Mouse (Mus musculus): ENCODE results near the gene Ptprn2.

Ptprn2 gene

DNA sequence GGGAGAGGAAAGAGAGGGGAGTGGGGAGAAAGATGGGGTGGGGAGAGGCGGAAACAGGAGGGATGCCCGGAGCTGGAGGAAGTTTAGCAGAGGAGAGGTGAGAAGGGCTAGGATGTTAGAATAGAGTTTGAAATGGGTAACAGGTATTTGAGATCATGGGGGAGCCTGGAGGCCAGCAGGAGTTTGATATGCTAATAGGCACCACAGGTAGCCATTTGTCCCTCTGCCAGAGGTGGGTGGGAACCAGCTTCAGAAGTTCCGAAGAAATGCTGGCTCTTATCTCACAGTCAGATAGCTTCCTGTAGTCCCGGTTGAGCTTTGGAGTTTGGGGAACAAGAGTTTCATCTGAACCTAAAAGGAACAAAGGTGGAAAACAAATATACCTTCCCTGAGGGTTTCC is 155.4 kb downstream of the Ptprn2 start:
- DNase-seq (ENCODE audit: extremely low read depth, insufficient read length, low spot score), result no peak

DNA sequence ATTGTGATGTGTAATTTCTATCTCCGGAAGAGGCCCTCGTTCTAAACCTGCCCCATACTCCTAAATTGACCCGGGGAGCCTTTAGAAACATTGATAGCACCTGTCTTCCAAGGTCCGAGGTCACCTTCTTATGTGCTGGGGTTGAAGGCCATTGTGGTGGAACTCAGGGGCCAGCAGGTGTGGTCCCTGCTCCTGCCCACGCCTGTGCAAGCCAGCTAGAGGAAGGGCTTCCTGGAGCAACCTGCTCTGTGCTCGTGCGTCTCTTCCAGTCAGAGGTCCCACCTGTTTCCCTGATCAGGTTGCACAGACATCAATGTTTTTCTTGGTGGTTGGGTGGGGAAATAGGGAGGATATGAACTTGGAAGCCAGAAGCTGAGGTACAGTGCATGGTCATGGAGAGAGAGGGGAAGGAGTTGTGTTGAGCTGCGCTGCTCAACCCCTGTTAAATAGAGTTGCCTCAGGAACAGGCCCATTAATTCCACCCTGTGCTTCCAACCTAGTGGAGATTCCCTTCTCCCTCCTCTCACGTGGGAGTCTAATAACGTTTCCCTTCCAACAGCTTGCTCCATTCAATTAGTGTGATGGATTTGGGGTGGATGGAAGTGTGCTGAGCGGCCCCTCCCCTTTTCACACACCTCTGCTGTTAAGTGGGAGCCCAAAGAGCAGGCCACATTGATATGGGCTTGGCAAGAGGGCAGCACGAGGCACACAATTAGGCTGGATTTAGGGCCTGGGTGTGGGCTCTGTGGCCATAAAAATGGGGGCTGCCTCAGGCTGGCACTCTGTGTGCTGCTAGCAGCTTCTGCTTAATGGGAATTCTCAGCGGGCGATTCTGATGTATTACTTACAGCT is 156.0 kb downstream of the Ptprn2 start:
- no peak for DNase-seq (ENCODE audit: extremely low read depth, insufficient read length, low spot score)

DNA sequence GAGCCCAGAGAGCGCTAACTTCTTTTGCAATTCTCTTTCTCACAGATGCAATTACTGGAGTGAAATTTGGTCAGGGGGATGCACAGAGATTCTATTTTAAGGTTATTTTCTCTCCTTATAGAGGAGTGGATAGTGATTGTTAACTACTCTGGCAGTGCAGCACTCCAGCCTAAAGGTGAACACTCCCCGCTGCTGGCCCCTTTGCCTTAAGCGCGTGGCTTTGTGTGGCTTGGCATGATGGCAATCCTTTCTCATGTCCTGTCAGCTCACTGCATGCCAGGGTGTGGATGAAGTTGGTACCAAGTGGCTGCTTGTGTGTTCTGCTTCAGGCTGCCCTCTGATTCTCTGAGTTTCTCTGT is 156.7 kb downstream of the Ptprn2 start:
- no peak for DNase-seq (ENCODE audit: extremely low read depth, insufficient read length, low spot score)

DNA sequence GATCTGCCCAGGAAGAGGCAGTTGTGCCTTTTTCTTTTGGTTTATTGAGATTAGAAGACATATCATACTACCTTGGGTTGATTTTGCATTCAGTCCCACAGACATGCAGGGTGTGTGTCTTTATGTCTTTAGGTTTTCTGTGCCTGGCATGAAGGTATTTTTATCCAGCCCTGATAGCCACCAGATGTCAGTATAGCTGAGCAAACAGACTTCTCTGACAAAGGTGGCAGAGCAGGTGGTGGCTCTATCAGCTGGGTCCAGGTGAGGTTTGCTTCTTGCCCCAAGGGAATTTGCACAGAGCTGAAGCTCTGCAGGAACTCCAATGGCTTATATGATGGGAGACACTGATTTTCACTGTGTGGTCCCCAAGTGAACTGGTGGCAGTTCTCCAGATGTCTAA is 161.3 kb downstream of the Ptprn2 start:
- no peak for DNase-seq (ENCODE audit: extremely low read depth, insufficient read length, low spot score)

DNA sequence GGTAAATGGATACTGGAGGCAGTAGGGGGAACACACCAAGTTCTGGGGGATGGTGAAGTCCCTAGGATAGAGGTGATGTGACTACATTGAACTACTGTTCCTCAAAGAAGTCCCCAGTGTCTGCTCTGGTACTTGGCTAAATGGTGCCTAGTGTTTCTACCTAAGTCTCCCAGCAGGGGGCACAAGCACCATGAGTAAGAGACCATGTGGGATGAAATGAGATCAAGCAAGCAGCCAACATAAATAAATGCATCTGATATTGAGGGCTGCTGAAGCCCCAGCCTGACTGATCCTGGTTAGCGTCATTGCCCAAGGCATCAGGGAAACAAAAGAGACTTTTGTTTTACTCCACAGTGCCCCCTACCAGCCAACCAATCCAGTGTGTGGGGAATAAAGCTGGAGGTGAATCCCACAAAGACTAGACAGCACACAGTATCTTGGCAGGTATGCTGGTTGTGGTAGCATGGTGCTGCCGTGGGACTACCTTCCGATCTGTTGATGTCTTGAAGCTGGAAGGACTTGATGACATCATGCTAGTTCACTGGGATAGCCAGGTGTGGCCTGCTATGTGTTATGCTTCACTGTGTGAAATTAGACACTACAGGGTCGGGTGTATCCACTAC is 163.2 kb downstream of the Ptprn2 start:
- DNase-seq (ENCODE audit: extremely low read depth, insufficient read length, low spot score), result no peak

DNA sequence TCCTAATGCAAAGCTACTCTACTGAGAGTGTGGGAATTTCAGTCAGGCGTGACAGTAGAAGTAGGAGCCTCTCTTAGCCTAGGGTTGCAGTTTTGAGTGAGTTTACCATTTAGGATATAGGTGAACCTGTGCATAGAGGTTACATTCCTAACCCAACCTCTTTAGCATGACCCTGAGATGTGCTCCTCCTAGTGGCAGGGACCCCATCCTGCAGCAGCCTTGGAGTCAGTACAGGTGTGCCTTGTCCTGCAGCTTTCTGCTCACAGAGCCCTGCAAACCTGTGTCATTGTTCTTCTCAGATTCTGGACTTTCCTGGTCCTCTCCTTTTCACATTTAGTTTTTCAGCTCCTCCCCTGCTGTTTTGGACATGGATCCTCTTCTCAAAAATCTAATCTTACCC is 168.2 kb downstream of the Ptprn2 start:
- DNase-seq (ENCODE audit: extremely low read depth, insufficient read length, low spot score), result no peak

DNA sequence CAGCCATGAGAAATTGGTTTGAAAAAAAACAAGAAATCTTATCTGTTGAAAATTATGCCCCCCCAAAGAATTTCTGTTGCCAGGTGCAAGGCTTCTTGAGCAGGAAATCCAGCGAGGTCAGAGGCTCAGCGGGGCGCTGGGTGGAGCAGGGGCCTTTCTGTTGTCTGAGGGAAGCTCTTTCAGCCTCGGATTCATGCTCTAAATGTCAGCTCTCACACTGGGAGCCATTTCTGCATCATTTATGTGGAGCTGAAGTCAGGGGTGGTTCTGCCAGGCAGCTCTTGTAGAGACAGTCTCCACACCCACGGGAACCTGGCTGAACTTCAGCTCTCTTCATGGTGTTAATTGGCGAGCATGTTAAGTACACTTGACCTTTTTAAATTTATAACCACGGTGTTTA is 174.6 kb downstream of the Ptprn2 start:
- DNase-seq (ENCODE audit: extremely low read depth, insufficient read length, low spot score), result no peak

DNA sequence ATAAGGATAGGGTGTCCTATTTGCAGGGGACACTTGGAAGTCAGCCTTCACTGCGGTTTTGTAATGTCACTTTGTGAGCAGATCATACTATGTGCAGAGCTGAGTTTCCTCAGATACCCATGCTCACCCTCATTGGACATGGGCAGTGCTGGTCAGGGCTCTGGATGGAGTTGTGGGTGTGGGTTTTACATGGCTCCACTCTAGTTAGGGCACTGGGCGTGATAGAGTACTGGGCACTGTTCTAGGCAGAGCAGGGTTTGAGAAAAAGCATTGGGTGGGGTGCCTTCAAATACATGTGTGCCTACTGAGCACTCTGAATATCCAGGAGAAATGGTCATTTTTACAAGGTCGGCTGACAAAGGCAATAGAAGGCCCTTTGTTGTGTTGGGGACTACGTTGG is 175.5 kb downstream of the Ptprn2 start:
- DNase-seq (ENCODE audit: extremely low read depth, insufficient read length, low spot score), result no peak

DNA sequence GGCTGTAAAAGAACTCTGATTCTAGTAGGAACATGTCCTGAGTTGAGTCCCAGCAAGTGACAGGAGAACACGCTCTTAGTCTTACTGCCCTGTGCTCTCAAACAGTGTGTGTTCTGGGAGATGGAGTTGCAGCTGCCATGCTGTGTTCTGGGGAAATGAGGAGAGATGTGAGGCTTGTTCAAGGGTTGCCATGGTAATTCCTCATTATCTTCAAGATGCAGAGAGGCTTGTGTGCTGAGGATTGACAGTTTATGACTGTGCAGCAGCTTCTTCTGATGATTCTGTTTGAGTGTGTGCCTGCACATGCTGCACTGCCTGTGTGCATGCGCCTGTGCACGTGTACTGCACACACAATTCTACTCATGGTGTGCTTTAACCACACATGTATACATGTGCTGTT is 192.2 kb downstream of the Ptprn2 start:
- DNase-seq (ENCODE audit: extremely low read depth, insufficient read length, low spot score), result no peak

DNA sequence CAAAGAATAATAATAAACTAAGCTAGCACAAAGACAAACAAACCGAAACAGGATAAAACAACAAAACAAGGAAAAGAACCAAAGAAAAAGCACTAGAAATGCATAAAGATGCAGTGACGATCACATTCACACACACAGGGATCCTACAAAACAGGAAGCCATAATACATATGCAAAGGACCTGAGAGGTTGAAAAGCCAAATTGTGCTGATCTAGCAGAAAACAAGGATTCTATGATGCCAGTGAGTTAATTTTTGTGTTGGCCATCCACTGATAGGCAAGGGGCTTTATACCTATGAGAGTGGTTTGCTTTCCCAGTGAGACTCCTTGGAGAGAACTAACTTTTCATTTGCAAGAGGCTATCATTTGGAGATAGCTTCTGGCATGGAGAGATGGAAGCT is 204.3 kb downstream of the Ptprn2 start:
- DNase-seq (ENCODE audit: extremely low read depth, insufficient read length, low spot score), result no peak

DNA sequence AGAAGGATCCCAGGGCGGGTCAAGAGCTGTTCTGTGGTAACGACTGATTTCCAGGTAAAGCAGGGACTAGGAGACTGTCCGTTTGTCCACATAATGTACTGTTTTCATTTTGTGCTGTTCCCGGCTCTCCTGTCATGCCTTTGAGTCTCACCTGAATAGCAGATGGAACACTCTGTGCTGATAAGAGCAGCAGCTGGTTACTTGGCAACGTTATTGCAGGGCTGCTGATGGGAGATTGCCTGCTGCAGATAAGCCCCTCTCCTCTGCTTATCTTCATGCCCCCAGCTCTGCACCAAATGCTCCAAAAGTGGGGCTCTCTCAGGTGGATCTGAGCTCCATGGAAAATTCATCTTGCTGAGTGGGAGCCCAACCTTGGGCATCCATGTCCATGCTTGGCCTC is 224.0 kb downstream of the Ptprn2 start:
- no peak for DNase-seq (ENCODE audit: extremely low read depth, insufficient read length, low spot score)

DNA sequence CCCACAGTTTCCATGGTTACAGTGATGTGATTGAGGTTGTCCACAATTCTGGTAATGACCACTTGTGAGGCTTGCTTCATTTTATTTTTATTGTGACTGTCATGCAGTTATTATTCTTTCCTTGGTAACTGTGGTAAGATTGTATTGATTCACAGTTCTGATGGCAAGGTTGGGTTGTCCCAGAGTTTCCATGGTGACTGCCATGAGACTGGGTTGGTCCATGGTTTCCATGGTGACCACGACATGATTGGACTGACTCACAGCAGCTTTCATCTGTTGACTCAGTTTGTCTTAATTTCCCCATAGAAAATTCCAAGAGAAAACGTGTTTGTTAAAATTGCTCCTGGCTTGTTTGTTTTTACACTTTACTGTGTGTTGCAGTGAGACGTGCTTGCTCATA is 225.2 kb downstream of the Ptprn2 start:
- DNase-seq (ENCODE audit: extremely low read depth, insufficient read length, low spot score), result no peak

DNA sequence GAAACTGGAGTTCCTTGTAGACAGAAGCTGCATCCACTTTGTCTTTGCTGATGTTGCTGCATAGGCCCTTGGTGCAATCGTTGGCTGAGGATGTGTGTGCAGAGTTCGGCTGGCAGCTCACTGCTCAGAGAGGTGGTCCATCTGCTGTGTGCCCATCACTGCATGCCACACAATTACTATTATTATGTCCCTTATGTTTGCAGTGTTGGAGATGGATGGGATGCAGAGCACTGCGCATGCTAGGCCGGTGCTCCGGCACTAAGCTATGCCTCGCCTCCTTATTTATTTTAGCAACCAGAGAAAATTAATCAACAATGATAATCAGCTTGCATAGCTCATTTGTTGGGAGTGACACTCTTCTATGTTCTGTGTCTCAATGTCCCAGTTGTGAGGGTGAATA is 225.6 kb downstream of the Ptprn2 start:
- no peak for DNase-seq (ENCODE audit: extremely low read depth, insufficient read length, low spot score)

DNA sequence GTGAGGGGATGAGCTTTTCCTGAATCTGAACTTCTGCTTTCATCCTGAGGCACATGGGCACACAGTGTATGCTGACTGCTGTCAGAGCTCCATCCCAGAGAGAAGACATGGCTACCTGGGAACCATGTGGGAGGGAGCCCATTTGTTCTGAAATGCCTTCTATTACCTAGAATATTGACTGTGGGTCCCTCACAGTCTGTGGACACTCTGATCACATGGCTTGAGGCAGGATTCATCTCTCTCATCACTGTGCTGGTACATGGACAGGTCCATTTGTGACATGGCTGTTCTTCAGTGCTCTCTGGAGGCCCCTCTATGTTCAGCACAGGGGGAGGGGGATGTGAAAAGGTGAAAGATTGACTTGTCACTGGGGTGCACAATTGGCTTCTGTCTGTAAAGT is 227.6 kb downstream of the Ptprn2 start:
- DNase-seq (ENCODE audit: extremely low read depth, insufficient read length, low spot score), result no peak

DNA sequence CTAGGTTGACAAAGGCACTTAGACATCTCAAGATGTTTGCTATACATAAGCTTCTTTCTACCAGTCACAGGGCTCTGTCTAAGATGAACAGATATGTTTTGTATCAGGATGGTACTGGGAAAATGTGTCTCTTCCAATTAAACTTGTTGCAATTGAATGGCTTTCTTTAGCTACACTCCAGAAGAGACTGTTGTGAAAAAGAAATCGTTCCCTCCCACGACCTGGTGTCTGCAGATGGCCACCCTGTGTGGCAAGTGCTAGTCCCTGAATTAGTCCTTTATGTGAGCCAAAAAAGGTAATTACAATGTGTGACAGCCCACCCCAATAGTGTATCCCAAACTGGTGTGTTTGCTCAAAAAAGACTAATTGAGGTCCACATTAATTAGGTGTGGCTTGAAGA is 235.5 kb downstream of the Ptprn2 start:
- DNase-seq (ENCODE audit: extremely low read depth, insufficient read length, low spot score), result no peak

DNA sequence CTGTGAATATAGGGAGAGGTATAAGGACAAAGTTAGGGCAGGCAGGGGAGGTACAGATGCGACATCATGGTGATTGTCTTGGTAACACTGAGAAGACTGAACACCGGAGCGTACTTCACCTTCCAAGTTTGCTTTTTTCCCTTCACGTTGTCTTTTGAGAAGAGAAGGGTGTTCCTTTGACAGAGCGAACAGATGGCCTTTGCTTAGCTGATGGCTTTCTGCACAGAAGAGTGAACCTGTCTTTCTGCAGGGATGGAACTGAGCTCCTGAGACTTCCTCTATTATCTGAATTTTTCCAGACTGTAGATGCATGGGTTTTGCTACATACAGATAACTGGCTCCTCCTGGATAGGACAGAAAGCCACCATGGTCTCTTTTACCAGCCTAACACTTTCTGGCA is 254.6 kb downstream of the Ptprn2 start:
- DNase-seq (ENCODE audit: extremely low read depth, insufficient read length, low spot score), result no peak

DNA sequence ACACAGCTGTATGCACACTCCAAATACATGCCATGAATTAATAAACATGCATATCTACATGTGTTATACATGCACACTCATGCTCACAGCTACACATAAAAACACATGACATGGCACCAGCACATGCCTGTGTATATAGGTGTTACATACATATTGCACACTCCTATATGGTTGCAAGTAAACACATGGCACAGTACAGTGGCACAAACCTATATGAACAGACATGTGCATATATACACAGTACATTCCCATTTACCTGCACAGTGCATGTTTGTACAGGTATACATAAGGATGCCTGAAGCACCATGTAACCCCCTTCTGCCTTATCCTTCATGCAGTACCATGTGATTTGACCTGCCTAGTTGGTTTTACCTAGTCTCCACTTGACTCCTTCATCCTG is 255.8 kb downstream of the Ptprn2 start:
- DNase-seq (ENCODE audit: extremely low read depth, insufficient read length, low spot score), result no peak

DNA sequence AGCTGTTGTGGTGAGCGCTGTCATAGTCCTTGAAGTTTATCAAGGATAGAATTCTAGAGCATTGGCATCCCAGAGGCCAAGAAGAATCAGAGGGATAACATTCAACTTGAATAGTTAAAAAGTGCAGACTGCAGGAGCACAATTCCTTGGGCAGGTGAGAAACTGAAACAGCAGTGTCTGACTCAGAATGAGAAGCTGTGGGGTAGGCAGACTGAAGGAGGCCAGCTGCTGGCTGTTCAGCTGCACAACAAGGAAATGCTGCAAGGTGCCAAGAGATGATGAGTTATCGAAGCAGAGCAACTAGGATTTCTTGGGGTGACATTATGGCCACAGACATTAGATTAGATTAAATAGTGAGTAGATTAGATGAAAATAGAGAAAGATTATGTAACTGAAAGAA is 260.9 kb downstream of the Ptprn2 start:
- DNase-seq (ENCODE audit: extremely low read depth, insufficient read length, low spot score), result no peak

DNA sequence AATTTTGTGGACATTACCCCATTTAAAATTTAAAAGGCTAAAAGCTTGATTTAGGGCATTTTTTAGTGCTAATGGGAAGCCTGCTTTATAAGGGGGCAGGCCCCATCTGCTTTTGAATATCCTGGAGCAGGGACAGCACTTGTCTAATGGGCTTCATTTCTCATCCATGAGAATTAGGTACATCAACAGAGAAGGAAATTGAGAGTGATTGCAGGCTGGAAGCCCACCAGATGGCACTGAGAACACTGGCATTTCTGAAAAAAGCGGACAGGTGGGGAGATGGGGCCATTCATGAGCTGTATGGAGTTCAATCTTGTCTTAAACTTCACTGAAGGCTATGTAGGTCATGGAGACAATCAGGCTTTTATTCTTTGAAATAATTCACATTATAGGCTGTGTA is 267.3 kb downstream of the Ptprn2 start:
- DNase-seq (ENCODE audit: extremely low read depth, insufficient read length, low spot score), result no peak

DNA sequence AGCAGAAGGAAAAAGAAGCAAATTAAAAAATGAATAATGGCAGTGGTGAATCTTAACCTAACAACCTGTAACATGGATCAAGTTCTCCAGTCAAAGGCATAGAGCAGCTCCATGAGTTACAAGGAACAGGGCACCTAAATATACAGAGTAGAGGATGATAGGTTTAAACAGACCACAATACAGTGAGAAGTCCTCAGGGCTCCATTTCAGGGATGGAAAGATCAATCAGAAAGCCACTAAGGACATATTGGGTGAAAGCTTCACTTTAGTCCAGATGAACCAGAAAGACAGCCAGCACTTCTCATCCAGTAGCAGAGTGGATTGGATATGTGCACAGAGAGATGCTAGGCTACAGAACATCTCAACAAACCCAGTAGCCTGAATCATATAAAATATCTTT is 278.4 kb downstream of the Ptprn2 start:
- DNase-seq (ENCODE audit: extremely low read depth, insufficient read length, low spot score), result no peak

DNA sequence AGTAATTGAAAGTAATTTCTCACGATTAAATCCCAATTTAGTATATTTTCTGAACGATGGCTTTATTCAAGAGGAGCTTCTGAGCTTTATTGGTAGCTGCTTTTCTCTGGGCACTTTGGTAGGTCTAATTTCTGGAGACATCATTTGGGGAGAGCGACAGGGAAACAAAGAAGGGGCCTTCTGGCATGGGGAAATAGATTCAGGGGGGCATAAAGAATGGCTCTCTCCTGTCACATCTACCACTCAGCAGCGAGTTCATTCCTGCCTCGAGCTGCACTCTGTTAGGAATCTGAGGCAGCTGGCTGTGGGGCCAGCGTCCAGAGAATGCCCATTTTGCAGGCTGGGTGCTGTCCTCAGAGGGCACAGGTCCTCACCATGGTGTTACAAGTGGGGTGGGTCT is 285.4 kb downstream of the Ptprn2 start:
- DNase-seq (ENCODE audit: extremely low read depth, insufficient read length, low spot score), result no peak

DNA sequence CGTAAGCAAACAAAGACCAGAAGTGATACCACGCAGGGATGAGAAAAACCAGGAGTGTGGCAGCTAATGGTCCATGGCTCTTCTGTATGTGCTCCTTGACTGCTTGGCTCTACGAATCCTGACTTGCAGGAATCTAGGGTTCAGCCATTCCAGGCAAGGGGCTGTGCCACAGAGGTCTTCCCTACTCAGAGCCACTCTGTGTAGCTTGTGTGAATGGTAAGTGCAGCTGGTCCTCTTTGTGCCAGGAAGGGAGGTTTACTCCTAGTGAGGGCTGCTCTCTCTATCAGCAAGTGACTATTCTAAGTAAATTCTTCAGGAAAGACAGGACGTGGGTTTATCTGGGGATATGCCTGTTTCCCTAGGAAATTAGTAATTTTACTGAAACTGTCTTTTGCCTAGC is 286.0 kb downstream of the Ptprn2 start:
- no peak for DNase-seq (ENCODE audit: extremely low read depth, insufficient read length, low spot score)
